Mouse (Mus musculus): ENCODE measurements around the gene Asb17. TPM values are rescaled to one million over a fixed set of nuclear protein-coding genes. Genes with fewer than 3 reads are reported as not detected.

Asb17 gene
- polyA plus RNA-seq, 1 experiment from 2014 or later: not detected

DNA sequence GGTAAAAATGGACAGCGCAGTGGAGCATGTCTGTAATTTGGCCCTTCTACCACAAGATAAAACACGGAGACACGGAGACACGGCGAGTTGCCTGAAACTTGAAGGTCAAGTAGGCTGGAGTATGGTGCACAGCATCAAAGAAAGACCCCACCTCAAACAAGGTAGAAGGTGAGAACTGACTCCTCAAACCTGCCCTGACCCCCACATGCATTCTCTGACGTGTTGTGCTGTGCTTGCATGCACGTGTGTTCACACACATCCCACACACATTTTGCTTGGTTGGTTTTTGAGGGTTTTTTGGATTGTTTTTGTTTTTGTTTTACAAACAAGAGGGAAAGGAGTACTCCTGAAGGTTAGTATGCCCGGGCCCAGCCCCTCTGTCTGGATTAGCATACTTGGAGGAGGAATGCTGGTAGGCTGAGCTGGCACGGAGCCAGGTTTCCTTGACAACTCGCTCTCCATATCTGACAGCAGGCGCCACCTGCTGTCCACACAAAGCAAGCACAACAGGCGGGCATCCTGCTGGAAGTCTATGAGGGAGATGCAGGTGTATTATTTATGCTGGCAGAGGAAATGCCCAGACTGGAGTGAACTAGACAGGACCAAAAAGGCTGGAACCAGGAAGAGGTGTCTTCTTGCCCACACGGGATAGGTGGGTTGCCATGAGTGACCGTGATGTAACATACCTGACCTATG lies 37.8 kb upstream of the Asb17 start:
- ATAC-seq: peak; percentile 80
- no peak overlapping the region for H3K4me2 ChIP-seq (replicated peaks; ENCODE audit: low read depth, low read length)
- no peaks in the 10 kb centered on the region for H3K36me3 ChIP-seq (ENCODE audit: insufficient read depth, low read length)
- H3K9ac ChIP-seq (replicated peaks; ENCODE audit: low read depth): no peak overlapping the region
- 27% methylated on average over 14 of the region's 14 CpGs for WGBS
- no peak overlapping the region for H3K27ac ChIP-seq (ENCODE audit: low read length)
- no peaks in the 10 kb centered on the region; the same call in 1 of the 2 replicates for H3K4me1 ChIP-seq (ENCODE audit: insufficient read depth, low read depth, low read length)
- TF ChIP-seq CTCF (IDR thresholded peaks at IDR 0.05) (peak; percentile 98), EP300 (IDR thresholded peaks at IDR 0.05) (no peak)
- DNase-seq (ENCODE audit: low spot score): peak; percentile 95
- H3K9me3 ChIP-seq (ENCODE audit: low read length): no peaks in the 10 kb centered on the region
- no peaks in the 10 kb centered on the region for H3K27me3 ChIP-seq (replicated peaks; ENCODE audit: insufficient read depth, low read length)
- H3K4me3 ChIP-seq (ENCODE audit: low read depth, low read length): no peak overlapping the region

DNA sequence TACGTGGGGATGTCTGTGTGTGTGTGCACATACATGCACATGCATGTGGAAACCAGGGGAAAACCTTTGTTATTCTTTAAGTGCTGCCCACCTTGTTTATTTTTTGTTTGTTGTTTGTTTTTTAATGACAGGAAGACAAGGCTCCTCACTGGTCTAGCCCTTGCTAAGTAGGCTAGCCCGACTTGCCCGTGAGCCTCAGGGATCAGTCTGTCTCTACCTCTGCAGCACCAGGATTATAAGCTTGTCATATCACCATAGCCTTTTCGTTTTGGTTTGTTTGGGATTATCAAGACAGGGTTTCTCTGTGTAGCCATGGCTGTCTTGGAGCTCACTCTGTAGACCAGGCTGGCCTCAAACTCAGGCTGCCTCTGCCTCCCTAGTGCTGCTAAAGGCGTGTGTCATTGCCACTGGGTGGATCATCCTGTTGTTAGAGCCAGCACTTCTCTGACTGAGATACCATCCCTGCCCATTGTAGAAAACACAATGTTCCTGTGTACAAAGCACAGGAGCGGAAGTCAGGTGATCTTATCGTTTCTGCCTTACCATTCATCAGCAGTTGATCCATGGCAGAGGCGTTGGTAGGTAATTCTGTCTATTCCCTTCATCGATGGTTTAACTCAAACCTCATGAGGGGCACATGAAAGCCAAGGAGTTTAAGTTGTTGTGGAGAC lies 37.1 kb upstream of the Asb17 start:
- no peak for DNase-seq (ENCODE audit: low spot score)
- no peak for ATAC-seq
- no peaks in the 10 kb centered on the region for H3K9me3 ChIP-seq (ENCODE audit: low read length)
- H3K4me3 ChIP-seq (ENCODE audit: low read depth, low read length): no peak overlapping the region
- no peak overlapping the region for H3K27ac ChIP-seq (ENCODE audit: low read length)
- no peaks in the 10 kb centered on the region for H3K27me3 ChIP-seq (replicated peaks; ENCODE audit: insufficient read depth, low read length)
- no peak overlapping the region for H3K9ac ChIP-seq (replicated peaks; ENCODE audit: low read depth)
- TF ChIP-seq CTCF (IDR thresholded peaks at IDR 0.05) (no peak), EP300 (IDR thresholded peaks at IDR 0.05) (no peak)
- no peaks in the 10 kb centered on the region; the same call in 1 of the 2 replicates for H3K4me1 ChIP-seq (ENCODE audit: insufficient read depth, low read depth, low read length)
- WGBS: 85% methylated on average over 9 of the region's 9 CpGs
- no peak overlapping the region for H3K4me2 ChIP-seq (replicated peaks; ENCODE audit: low read depth, low read length)
- no peaks in the 10 kb centered on the region for H3K36me3 ChIP-seq (ENCODE audit: insufficient read depth, low read length)

DNA sequence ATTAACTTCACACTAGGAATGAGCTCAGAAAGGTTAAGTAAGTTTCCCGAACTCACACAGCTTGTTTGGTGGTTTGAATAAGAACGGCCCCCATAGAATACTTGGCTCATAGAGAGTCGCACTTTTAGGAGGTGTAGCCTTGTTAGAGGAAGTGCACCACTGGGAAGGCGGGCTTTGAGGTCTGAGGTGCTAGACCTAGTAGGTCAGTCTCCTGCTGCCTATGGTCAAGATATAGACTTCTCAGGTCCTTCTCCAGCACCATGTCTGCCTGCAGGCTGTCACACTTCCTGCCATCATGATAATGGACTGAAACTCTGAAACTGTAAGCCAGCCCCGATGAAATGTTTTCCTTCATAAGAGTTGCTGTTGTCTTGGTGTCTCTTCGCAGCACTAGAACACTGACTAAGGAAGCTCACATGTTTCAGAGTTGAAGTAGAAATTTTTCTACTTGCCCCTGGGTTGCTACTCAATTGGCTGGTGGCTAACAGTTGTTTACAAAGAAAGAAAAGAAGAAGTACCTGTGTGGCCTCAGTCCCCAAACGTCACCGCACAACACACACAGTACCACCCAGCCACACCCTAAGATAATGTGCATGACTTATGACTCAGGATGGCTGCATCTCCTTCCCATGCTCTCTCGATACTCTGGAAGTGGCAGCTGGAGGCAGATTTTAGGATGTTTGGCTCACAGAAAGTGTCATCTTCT lies 36.4 kb upstream of the Asb17 start:
- Histone ChIP-seq H3K36me3 (ENCODE audit: insufficient read depth, low read length) (no peaks in the 10 kb centered on the region), H3K9me3 (ENCODE audit: low read length) (no peaks in the 10 kb centered on the region), H3K27ac (ENCODE audit: low read length) (no peak overlapping the region), H3K4me3 (ENCODE audit: low read depth, low read length) (no peak overlapping the region), H3K4me1 (ENCODE audit: insufficient read depth, low read depth, low read length) (no peaks in the 10 kb centered on the region; the same call in 1 of the 2 replicates), H3K27me3 (replicated peaks; ENCODE audit: insufficient read depth, low read length) (no peaks in the 10 kb centered on the region), H3K9ac (replicated peaks; ENCODE audit: low read depth) (no peak overlapping the region), H3K4me2 (replicated peaks; ENCODE audit: low read depth, low read length) (no peak overlapping the region)
- 83% methylated on average over 9 of the region's 9 CpGs for WGBS
- no peak for TF ChIP-seq CTCF (IDR thresholded peaks at IDR 0.05)
- no peak for TF ChIP-seq EP300 (IDR thresholded peaks at IDR 0.05)
- DNase-seq (ENCODE audit: low spot score) (no peak), ATAC-seq (no peak)

DNA sequence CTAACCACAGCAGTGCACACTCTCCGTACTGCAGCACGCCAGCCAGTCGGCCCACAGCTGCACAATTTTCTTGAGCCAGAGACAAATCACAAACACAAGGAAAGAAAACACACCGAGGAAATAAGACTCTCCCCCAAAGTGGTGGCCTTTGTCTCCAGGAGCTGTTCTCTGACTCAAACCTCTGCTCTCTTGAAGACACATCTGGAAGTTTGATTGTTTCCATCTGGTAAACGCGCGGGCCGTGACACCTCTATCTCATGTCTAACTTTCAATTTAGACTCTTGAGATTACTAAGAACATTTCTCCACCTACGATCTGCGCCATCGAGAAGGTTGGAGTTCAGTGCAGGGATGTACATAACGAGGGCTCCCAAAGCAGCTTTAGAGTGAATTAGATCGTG lies 35.6 kb upstream of the Asb17 start:
- no peaks in the 10 kb centered on the region for H3K9me3 ChIP-seq (ENCODE audit: low read length)
- ATAC-seq: no peak
- no peak overlapping the region for H3K4me3 ChIP-seq (ENCODE audit: low read depth, low read length)
- DNase-seq (ENCODE audit: low spot score): no peak
- H3K4me2 ChIP-seq (replicated peaks; ENCODE audit: low read depth, low read length): no peak overlapping the region
- no peak overlapping the region for H3K9ac ChIP-seq (replicated peaks; ENCODE audit: low read depth)
- H3K27me3 ChIP-seq (replicated peaks; ENCODE audit: insufficient read depth, low read length): no peaks in the 10 kb centered on the region
- no peak overlapping the region for H3K27ac ChIP-seq (ENCODE audit: low read length)
- H3K36me3 ChIP-seq (ENCODE audit: insufficient read depth, low read length): no peaks in the 10 kb centered on the region
- no peaks in the 10 kb centered on the region; the same call in 1 of the 2 replicates for H3K4me1 ChIP-seq (ENCODE audit: insufficient read depth, low read depth, low read length)
- WGBS: 80% methylated on average over 13 of the region's 13 CpGs
- TF ChIP-seq CTCF (IDR thresholded peaks at IDR 0.05) (no peak), EP300 (IDR thresholded peaks at IDR 0.05) (no peak)

DNA sequence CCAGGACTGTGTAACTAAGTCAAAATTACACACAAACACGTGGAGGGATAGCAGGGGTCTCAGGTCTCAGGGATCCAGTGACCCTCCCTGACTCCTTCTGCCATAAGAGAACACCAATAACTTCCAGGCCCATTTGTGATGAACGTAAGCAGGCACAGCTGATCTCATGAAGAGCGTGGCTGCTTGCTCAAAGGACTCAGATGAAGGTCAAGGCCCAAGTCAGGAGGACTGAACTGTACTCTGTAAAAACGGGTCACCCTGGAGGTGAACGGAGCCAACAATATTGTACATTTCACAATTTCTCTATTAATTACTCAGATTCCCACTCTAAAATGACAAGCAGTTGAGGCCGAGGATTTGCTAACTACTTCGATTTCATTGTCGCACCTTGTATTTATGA lies 30.0 kb upstream of the Asb17 start:
- H3K27ac ChIP-seq (ENCODE audit: low read length): no peak overlapping the region
- H3K27me3 ChIP-seq (replicated peaks; ENCODE audit: insufficient read depth, low read length): no peaks in the 10 kb centered on the region
- no peak overlapping the region for H3K4me3 ChIP-seq (ENCODE audit: low read depth, low read length)
- no peaks in the 10 kb centered on the region for H3K4me1 ChIP-seq (ENCODE audit: insufficient read depth, low read depth, low read length)
- no peak overlapping the region for H3K9ac ChIP-seq (replicated peaks; ENCODE audit: low read depth)
- ATAC-seq: no peak
- WGBS: 83% methylated on average over 8 of the region's 8 CpGs
- H3K36me3 ChIP-seq (ENCODE audit: insufficient read depth, low read length): no peaks in the 10 kb centered on the region
- H3K4me2 ChIP-seq (replicated peaks; ENCODE audit: low read depth, low read length): no peak overlapping the region
- no peaks in the 10 kb centered on the region for H3K9me3 ChIP-seq (ENCODE audit: low read length)
- TF ChIP-seq EP300 (IDR thresholded peaks at IDR 0.05) (no peak), CTCF (IDR thresholded peaks at IDR 0.05) (no peak)
- DNase-seq (ENCODE audit: low spot score): no peak

DNA sequence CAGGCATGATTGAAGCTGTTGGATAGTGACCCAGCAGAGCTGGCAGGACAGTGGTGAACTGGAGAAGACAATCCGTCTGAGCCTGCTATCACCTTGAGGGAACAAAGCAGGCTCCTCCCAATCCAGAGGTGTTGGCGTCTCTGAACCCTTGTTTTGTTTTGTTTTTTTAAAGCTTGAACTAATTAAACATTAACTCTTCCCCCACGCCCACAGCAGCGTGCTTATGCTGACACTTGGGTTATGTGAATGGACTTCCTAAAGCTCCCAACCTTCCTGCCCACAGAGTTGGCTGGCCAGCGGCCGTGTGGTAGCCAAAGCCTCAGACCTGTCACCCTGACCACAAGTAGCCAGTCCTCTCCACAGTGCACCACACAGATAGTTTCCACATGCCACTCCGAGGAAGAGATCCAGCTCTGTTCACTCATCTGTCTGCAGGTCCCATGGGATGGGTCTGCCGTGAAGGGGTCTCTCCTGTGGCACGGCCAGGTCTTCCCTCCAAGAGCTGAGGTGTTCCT lies 26.6 kb upstream of the Asb17 start:
- H3K4me1 ChIP-seq (ENCODE audit: insufficient read depth, low read depth, low read length): no peaks in the 10 kb centered on the region
- no peaks in the 10 kb centered on the region for H3K9me3 ChIP-seq (ENCODE audit: low read length)
- DNase-seq (ENCODE audit: low spot score): no peak
- H3K4me2 ChIP-seq (replicated peaks; ENCODE audit: low read depth, low read length): no peak overlapping the region
- H3K27ac ChIP-seq (ENCODE audit: low read length): no peak overlapping the region
- H3K4me3 ChIP-seq (ENCODE audit: low read depth, low read length): no peak overlapping the region
- TF ChIP-seq EP300 (IDR thresholded peaks at IDR 0.05): no peak
- no peaks in the 10 kb centered on the region for H3K36me3 ChIP-seq (ENCODE audit: insufficient read depth, low read length)
- WGBS: 79% methylated on average over 9 of the region's 9 CpGs
- no peaks in the 10 kb centered on the region for H3K27me3 ChIP-seq (replicated peaks; ENCODE audit: insufficient read depth, low read length)
- H3K9ac ChIP-seq (replicated peaks; ENCODE audit: low read depth): no peak overlapping the region
- no peak for ATAC-seq

Data from lung, postnatal 0 days (tissue).